In genomic region chr1:133155270-133155669, GRCm38 (mm10) we compare ENCODE assay signal across 30 mouse cellular contexts. TPM values are rescaled to one million over a fixed set of nuclear protein-coding genes. Genes with fewer than 3 reads are reported as not detected.
"Had no signal": no experiment of that assay in that cellular context is flagged by ENCODE, and none has a peak within 500 bp of the region (broad histone marks: within the 10 kb centered on the region; RNA-seq: fewer than 3 reads in every experiment).

No protein-coding gene starts in this region.

- H3K4me1 ChIP-seq: liver, embryonic 12.5 days; liver, embryonic 13.5 days; liver, embryonic 15.5 days; midbrain, embryonic 12.5 days; neural tube, embryonic 12.5 days had no signal

- H3K27me3 ChIP-seq: midbrain, embryonic 15.5 days; neural tube, embryonic 12.5 days had no signal

- DNase-seq: left cerebral cortex, postnatal 4 days; liver; liver, embryonic 13.5 days; liver, postnatal 0 days; lung, adult 18-20 months; lung, embryonic 14.5 days; lung, postnatal 10 days; lung, postnatal 14 days; lung, postnatal 36 days; midbrain, embryonic 14.5 days had no signal

- H3K4me3 ChIP-seq: left cerebral cortex, adult 2 months; limb, embryonic 10.5 days; limb, embryonic 12.5 days; limb, embryonic 13.5 days; limb, embryonic 15.5 days; liver, embryonic 12.5 days; liver, embryonic 13.5 days; liver, embryonic 15.5 days; lung, embryonic 15.5 days; megakaryocyte, embryonic 14.5 days; midbrain, embryonic 10.5 days; midbrain, embryonic 12.5 days; midbrain, embryonic 13.5 days; midbrain, embryonic 15.5 days; myocyte; neural tube, embryonic 12.5 days had no signal

- H3K9ac ChIP-seq: limb, embryonic 12.5 days; limb, embryonic 13.5 days; limb, embryonic 15.5 days; liver, embryonic 12.5 days; liver, embryonic 13.5 days; liver, embryonic 14.5 days; liver, embryonic 15.5 days; liver, postnatal 0 days; lung, embryonic 14.5 days; lung, embryonic 15.5 days; midbrain, embryonic 12.5 days; midbrain, embryonic 13.5 days; midbrain, embryonic 15.5 days; neural tube, embryonic 12.5 days had no signal

- ATAC-seq: liver, embryonic 12.5 days; liver, postnatal 0 days; midbrain, embryonic 13.5 days; midbrain, embryonic 15.5 days; midbrain, embryonic 16.5 days had no signal

- H3K36me3 ChIP-seq: limb, embryonic 10.5 days; limb, embryonic 12.5 days; limb, embryonic 13.5 days; limb, embryonic 15.5 days; liver, embryonic 12.5 days; liver, embryonic 13.5 days; liver, embryonic 15.5 days; lung, embryonic 15.5 days; midbrain, embryonic 10.5 days; midbrain, embryonic 12.5 days; midbrain, embryonic 13.5 days; midbrain, embryonic 15.5 days; neural tube, embryonic 12.5 days had no signal

- H3K4me2 ChIP-seq: limb, embryonic 12.5 days; limb, embryonic 13.5 days; limb, embryonic 15.5 days; liver, embryonic 11.5 days; liver, embryonic 12.5 days; liver, embryonic 13.5 days; liver, embryonic 15.5 days; lung, embryonic 14.5 days; lung, embryonic 15.5 days; midbrain, embryonic 11.5 days; midbrain, embryonic 12.5 days; midbrain, embryonic 13.5 days; midbrain, embryonic 15.5 days; neural tube, embryonic 12.5 days had no signal

- H3K9me3 ChIP-seq: limb, embryonic 10.5 days; limb, embryonic 12.5 days; limb, embryonic 13.5 days; limb, embryonic 15.5 days; liver, embryonic 12.5 days; liver, embryonic 13.5 days; liver, embryonic 15.5 days; lung, embryonic 15.5 days; megakaryocyte, embryonic 14.5 days; midbrain, embryonic 10.5 days; midbrain, embryonic 12.5 days; midbrain, embryonic 13.5 days; midbrain, embryonic 15.5 days; neural tube, embryonic 12.5 days had no signal

- H3K27ac ChIP-seq: left cerebral cortex, adult 2 months; limb, embryonic 10.5 days; limb, embryonic 12.5 days; limb, embryonic 13.5 days; limb, embryonic 15.5 days; liver, embryonic 12.5 days; liver, embryonic 13.5 days; liver, embryonic 14.5 days; liver, embryonic 15.5 days; lung, embryonic 15.5 days; macrophage; midbrain, embryonic 10.5 days; midbrain, embryonic 12.5 days; midbrain, embryonic 13.5 days; midbrain, embryonic 15.5 days; neural tube, embryonic 12.5 days had no signal

RNA-seq across cellular contexts. Expression of gene Plekha6, which starts 8.7 kb away (rescaled TPM):
- polyA plus RNA-seq: macrophage had no signal
